Mouse (Mus musculus): ENCODE measurements at regions not wholly inside any gene's neighbourhood (a gene's known extent, or its start where the extent isn't known, plus 50 kb on each side); places are given as distances from the start of the nearest gene placed in this dataset.

- DNase-seq = no peak
Measured at GRCm38 (mm10) chr1:144452141-144452540, 115.3 kb downstream of the Rgs21 start.

GRCm38 (mm10) chr1:144451731-144452130, 115.7 kb downstream of the Rgs21 start:
- no peak for DNase-seq

- no peak for DNase-seq
Measured at GRCm38 (mm10) chr1:144436617-144437016, 130.8 kb downstream of the Rgs21 start.

GRCm38 (mm10) chr1:144432816-144433215, 134.7 kb downstream of the Rgs21 start:
- DNase-seq = no peak

- no peak for DNase-seq
Measured at GRCm38 (mm10) chr1:144431535-144432276, 135.8 kb downstream of the Rgs21 start.

GRCm38 (mm10) chr1:144421374-144421773, 146.1 kb downstream of the Rgs21 start:
- DNase-seq = no peak

- peak; percentile 66 to 68 for DNase-seq
Measured at GRCm38 (mm10) chr1:144406387-144407383, 157.6 kb upstream of the Rgs1 start.

- no peak for DNase-seq
Measured at GRCm38 (mm10) chr1:144405724-144406123, 156.7 kb upstream of the Rgs1 start.

GRCm38 (mm10) chr1:144405031-144405430, 156.0 kb upstream of the Rgs1 start:
- no peak for DNase-seq

GRCm38 (mm10) chr1:144379991-144380594, 131.1 kb upstream of the Rgs1 start:
- no peak for DNase-seq

- DNase-seq = no peak
Measured at GRCm38 (mm10) chr1:144374121-144374520, 125.1 kb upstream of the Rgs1 start.

- DNase-seq = peak in 1 of 2 experiments; percentile 33
Measured at GRCm38 (mm10) chr1:144367492-144367891, 118.5 kb upstream of the Rgs1 start.

GRCm38 (mm10) chr1:144355560-144356310, 106.7 kb upstream of the Rgs1 start:
- no peak for DNase-seq

- DNase-seq = no peak
Measured at GRCm38 (mm10) chr1:144355041-144355440, 106.0 kb upstream of the Rgs1 start.

- DNase-seq = no peak
Measured at GRCm38 (mm10) chr1:144353320-144353719, 104.3 kb upstream of the Rgs1 start.

- DNase-seq = no peak
Measured at GRCm38 (mm10) chr1:144343820-144344219, 94.8 kb upstream of the Rgs1 start.

- DNase-seq = no peak
Measured at GRCm38 (mm10) chr1:144343299-144343698, 94.3 kb upstream of the Rgs1 start.

- no peak for DNase-seq
Measured at GRCm38 (mm10) chr1:144337572-144337971, 88.5 kb upstream of the Rgs1 start.

- no peak for DNase-seq
Measured at GRCm38 (mm10) chr1:144330365-144331050, 81.5 kb upstream of the Rgs1 start.

- no peak for DNase-seq
Measured at GRCm38 (mm10) chr1:144319406-144319805, 70.4 kb upstream of the Rgs1 start.

GRCm38 (mm10) chr1:144318289-144318688, 69.2 kb upstream of the Rgs1 start:
- no peak for DNase-seq

GRCm38 (mm10) chr1:144317560-144317959, 68.5 kb upstream of the Rgs1 start:
- DNase-seq = no peak
